Mouse (Mus musculus) layer of hippocampus, adult 2 months (tissue): ENCODE measurements around the gene Capn1. TPM values are rescaled to one million over a fixed set of nuclear protein-coding genes. Genes with fewer than 3 reads are reported as not detected.

Source experiments
- DNase-seq, 2 experiments: peaks; one replicate each; pipeline ENCODE4 v3.0.0; 2022; ENCODE audit warnings: low spot score in 2 of 2
- H3K27ac ChIP-seq: fragments of 200-600 bp; 2 replicates; pipeline ENCODE4 v1.8.1; 2022
- H3K4me3 ChIP-seq: fragments of 200-600 bp; 2 replicates; pipeline ENCODE4 v1.8.1; 2022; ENCODE audit warnings: mild to moderate bottlenecking
- CTCF ChIP-seq: fragments of 200-600 bp; conservative IDR thresholded peaks from 2 replicates; pipeline ENCODE4 v1.8.1; 2022; ENCODE audit warnings: antibody characterized with exemption, mild to moderate bottlenecking, moderate library complexity
- microRNA-seq, 2 experiments: library from miRNA; unstranded; fragments of <30 nt; microRNA quantifications; one replicate each; pipeline ENCODE4 v1.2.0; 2021
- total RNA-seq, 2 experiments: library from RNA; stranded (reverse); gene quantifications; 2 replicates each; pipeline ENCODE4 v1.2.3; 2021

Capn1 gene
- total RNA-seq, 2 experiments from 2014 or later, result 28.2 to 29.9 TPM

DNA sequence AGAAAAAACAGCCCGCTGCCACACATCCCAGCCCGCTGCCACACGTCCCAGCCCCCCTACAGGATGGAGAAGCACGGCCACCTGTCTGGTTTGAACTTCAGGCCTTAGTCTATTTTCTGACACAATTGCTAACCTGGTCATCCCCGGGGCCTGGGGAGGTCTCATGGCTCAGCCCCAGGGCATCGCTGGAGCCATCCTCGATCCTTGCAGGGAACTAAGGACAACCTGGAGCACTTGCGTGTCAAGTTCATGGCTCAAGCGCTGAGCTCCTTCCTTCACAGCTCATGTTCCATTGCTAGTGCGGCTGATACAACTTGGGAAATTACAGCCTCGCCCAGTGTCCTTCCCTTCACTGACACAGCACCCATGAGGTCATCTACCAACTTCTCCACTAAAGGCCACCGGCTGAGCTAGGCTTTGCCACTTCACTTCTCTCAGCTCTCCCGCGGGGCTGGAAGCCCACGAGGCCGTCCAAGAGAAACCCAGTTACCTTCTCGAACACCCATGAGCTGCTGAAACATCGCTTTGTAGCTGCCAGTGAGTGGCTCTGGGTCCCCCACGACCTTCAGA, 62.4 kb downstream of the Capn1 start:
- no peak overlapping the region for H3K4me3 ChIP-seq
- DNase-seq, result no peak
- TF ChIP-seq CTCF, result no peak
- H3K27ac ChIP-seq, result no peak overlapping the region

- no peak for DNase-seq
- Histone ChIP-seq H3K4me3 (no peak overlapping the region), H3K27ac (peak overlapping the region; percentile 44; the same call in 1 of the 2 replicates)
- TF ChIP-seq CTCF, result no peak
Observed at GRCm38 (mm10) chr19:5952071-5952691, 63.5 kb downstream of the Capn1 start.

DNA sequence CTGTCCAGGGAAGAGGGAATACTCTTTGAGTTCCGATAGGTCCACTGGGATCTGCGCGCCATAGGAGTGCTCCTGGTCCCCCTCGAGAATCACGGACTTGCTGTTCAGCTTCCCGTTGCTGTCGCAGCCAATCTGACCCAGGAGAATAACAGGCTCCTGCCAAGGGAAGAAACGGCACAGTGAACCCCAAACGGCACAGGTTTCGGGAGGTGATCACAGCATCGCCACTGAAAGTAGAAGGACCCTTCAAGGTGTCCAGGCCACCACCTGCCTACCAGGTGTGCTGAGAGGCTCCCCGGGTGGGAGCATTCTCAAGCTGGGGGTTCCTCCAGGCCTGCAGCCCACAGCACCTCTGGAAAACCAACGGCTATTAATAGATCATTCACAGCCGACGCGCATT, 64.1 kb downstream of the Capn1 start:
- Histone ChIP-seq H3K4me3 (no peak overlapping the region), H3K27ac (no peak overlapping the region)
- DNase-seq, result no peak
- TF ChIP-seq CTCF, result no peak

DNA sequence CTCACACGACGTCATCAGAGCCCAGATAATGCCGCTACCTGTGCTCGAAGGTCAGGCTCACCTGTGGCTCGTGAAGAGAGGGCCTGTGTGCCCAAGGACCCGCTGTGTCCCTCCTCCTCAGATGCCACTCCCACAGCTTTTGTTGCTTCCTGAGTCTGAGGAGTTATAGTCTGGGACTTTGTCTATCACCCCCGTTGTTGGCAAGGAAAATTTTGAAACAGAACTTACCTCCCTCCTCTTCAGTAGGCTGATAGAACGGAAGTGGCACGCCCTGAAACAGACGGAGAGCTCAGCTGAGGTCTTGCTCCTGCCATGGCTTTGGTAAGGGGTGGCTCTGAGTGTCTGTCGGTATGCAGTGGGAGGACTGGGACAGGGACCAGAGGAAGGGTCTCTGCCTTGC, 65.5 kb downstream of the Capn1 start:
- no peak for TF ChIP-seq CTCF

GRCm38 (mm10) chr19:5945891-5946290, 69.8 kb downstream of the Capn1 start:
- peak overlapping the region; percentile 83 for H3K27ac ChIP-seq
- no peak for DNase-seq
- no peak overlapping the region for H3K4me3 ChIP-seq
- no peak for TF ChIP-seq CTCF

More for the DNA sequence above, 65.5 kb downstream of the Capn1 start:
- no peak for DNase-seq
- H3K27ac ChIP-seq, result no peak overlapping the region
- no peak overlapping the region for H3K4me3 ChIP-seq

DNA sequence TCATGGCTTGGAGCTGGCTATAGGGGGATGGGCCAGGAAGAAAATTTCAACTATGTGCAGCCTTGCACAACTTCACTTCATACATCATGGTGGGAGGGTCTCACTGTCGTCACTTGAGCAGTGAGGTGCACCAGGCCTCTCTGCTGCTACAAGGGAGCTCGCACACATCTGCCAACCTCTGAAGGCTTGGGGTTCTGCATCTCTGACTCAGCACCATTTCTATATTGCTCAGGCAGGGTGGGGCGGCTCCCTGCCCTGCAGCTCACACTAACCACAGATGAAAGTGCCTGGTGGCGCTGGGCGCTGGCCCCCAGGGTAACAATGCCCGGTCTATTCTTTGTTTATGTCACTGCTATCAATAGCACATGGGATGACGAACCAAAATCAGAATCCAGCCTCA, 70.7 kb downstream of the Capn1 start:
- Histone ChIP-seq H3K27ac (peak overlapping the region; percentile 83), H3K4me3 (no peak overlapping the region)
- peak in 1 of 2 experiments; percentile 15 for DNase-seq
- no peak for TF ChIP-seq CTCF

- peak overlapping the region; percentile 77 for H3K27ac ChIP-seq
- TF ChIP-seq CTCF, result no peak
Observed at GRCm38 (mm10) chr19:5944145-5944544, 71.6 kb downstream of the Capn1 start.

DNA sequence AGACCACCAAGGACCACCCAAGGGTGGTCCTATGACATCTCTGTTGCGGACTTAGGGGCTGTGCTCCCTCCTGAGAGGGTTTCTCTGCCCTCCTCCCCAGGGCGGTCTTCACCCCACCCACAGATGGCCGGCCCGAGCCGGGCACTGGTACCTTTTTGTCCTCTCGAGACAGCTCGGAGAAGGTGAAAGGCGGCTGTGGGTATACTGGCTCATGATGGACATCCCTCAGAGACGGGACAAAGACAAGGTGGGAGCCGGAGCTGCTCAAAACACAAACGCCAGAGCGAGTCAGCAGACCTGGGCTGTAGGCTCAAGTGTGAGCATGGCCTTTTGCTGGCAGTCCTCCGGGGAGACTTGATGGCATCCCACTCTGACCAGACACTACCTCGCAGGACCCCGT, 72.3 kb downstream of the Capn1 start:
- no peak for TF ChIP-seq CTCF
- DNase-seq, result no peak
- Histone ChIP-seq H3K4me3 (no peak overlapping the region), H3K27ac (peak overlapping the region; percentile 39; the same call in 1 of the 2 replicates)

More at GRCm38 (mm10) chr19:5944145-5944544, 71.6 kb downstream of the Capn1 start:
- DNase-seq, result no peak
- no peak overlapping the region for H3K4me3 ChIP-seq

- no peak for DNase-seq
- Histone ChIP-seq H3K4me3 (no peak overlapping the region), H3K27ac (peak overlapping the region; percentile 39; the same call in 1 of the 2 replicates)
- TF ChIP-seq CTCF, result no peak
Observed at GRCm38 (mm10) chr19:5942581-5942980, 73.1 kb downstream of the Capn1 start.

GRCm38 (mm10) chr19:5940656-5941055, 75.0 kb downstream of the Capn1 start:
- TF ChIP-seq CTCF, result no peak
- H3K4me3 ChIP-seq, result no peak overlapping the region
- H3K27ac ChIP-seq, result no peak overlapping the region
- DNase-seq, result no peak

DNA sequence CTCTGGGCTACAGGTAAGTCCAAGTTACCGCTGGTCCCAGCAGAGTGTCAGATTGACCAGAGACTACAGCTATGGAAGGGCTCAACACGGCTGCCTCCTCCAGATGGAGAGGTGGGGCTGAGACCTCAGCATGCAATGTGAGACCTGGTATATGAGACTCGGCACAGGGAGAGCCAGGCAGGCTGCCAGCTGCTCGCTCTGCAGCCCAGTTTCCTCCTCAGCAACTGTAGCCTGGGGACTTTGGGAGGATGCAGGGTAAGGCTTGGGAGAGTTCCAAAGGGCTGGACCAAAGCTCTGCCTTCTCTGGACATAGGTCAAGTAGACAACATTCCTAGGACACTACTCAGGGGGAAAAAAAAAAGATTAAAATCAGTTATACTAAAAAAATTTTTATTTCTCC, 75.5 kb downstream of the Capn1 start:
- no peak for TF ChIP-seq CTCF
- H3K27ac ChIP-seq, result peak overlapping the region; percentile 39; the same call in 1 of the 2 replicates
- no peak for DNase-seq
- H3K4me3 ChIP-seq, result no peak overlapping the region

DNA sequence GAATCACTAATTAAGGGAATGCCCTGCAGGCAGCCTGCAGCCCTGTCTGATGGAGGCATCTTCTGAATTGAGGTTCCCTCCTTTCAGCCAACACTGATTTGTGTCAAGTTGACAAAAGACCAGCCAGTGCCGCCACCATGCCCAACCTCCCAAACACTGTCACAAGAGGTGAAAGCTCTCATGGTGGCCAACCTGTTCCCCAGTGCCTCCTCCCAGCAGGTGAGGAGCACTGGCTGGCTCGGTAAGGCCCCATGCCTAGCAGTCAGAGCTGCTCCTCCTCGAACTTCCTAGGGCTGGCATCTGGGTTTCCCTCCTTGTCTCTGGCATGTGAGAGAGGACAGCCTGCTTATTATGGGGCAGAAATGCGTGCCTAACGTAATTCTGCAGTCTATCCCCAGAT, 76.0 kb downstream of the Capn1 start:
- no peak for DNase-seq
- Histone ChIP-seq H3K27ac (peak overlapping the region; percentile 39; the same call in 1 of the 2 replicates), H3K4me3 (no peak overlapping the region)
- no peak for TF ChIP-seq CTCF

Small RNA genes lying within 50 kb of the gene (microRNA-seq; reads per million reads assigned to microRNA genes)
- gene Mir6988, result 1.6 to 4.4 reads per million in 2 experiments

Other genes with a start within 250 kb of the Capn1 start
- gene Scyl1, start 244.5 kb downstream of the Capn1 start, total RNA-seq, result 10 to 100 TPM; 74.1 to 80.9 TPM
- 10 to 100 TPM in 1 of 2 experiments, 1 to 10 TPM in 1; 9.5 to 10.6 TPM for gene Frmd8, start 140.6 kb downstream of the Capn1 start, total RNA-seq
- gene Slc25a45, start 138.1 kb downstream of the Capn1 start, total RNA-seq, result 1 to 10 TPM; 3.5 to 3.6 TPM
- 1 to 10 TPM; 2.5 to 3.2 TPM for gene Tigd3, start 121.7 kb downstream of the Capn1 start, total RNA-seq
- gene Dpf2, start 102.9 kb downstream of the Capn1 start, total RNA-seq, result 10 to 100 TPM; 94.1 to 95.3 TPM
- 1 to 10 TPM; 3.4 to 3.8 TPM for gene Cdc42ep2, start 91.1 kb downstream of the Capn1 start, total RNA-seq
- gene Pola2, start 51.7 kb downstream of the Capn1 start, total RNA-seq, result 1 to 10 TPM; 6.2 to 6.6 TPM
- not detected for gene Slc22a20, start 29.8 kb downstream of the Capn1 start, total RNA-seq
- gene Syvn1, start 30.7 kb upstream of the Capn1 start, total RNA-seq, result 10 to 100 TPM; 42.0 to 45.1 TPM
- 10 to 100 TPM; 42.8 to 49.6 TPM for gene Mrpl49, start 41.9 kb upstream of the Capn1 start, total RNA-seq
- gene Fau, start 41.9 kb upstream of the Capn1 start, total RNA-seq, result 100 to 1,000 TPM; 676 to 714 TPM
- gene Znhit2, start 45.3 kb upstream of the Capn1 start, total RNA-seq, result 10 to 100 TPM; 39.0 to 42.5 TPM
- 10 to 100 TPM; 25.3 to 26.0 TPM for gene Tm7sf2, start 52.5 kb upstream of the Capn1 start, total RNA-seq
- 100 to 1,000 TPM in 1 of 2 experiments, 10 to 100 TPM in 1; 96.5 to 103 TPM for gene Vps51, start 61.3 kb upstream of the Capn1 start, total RNA-seq
- not detected for gene Tmem262, start 64.1 kb upstream of the Capn1 start, total RNA-seq
- not detected for gene Gm28374, start 66.4 kb upstream of the Capn1 start, total RNA-seq
- gene Zfpl1, start 69.1 kb upstream of the Capn1 start, total RNA-seq, result 10 to 100 TPM; 40.1 to 44.0 TPM
- under 1 TPM; 0.23 to 0.27 TPM for gene Cdca5, start 69.1 kb upstream of the Capn1 start, total RNA-seq
- gene AC131692.1, start 78.5 kb upstream of the Capn1 start, total RNA-seq, result not detected
- under 1 TPM in 1 of 2 experiments, not detected in 1; 0.17 TPM for gene Naaladl1, start 89.9 kb upstream of the Capn1 start, total RNA-seq
- gene Sac3d1, start 102.8 kb upstream of the Capn1 start, total RNA-seq, result 10 to 100 TPM; 14.0 to 15.0 TPM
- 10 to 100 TPM; 43.5 to 46.0 TPM for gene Snx15, start 112.4 kb upstream of the Capn1 start, total RNA-seq
- under 1 TPM in 1 of 2 experiments, not detected in 1; 0.29 TPM for gene Batf2, start 125.1 kb upstream of the Capn1 start, total RNA-seq
- 10 to 100 TPM; 72.1 to 76.9 TPM for gene Arl2, start 125.7 kb upstream of the Capn1 start, total RNA-seq
- not detected for gene Majin, start 168.5 kb upstream of the Capn1 start, total RNA-seq
- not detected for gene Gpha2, start 210.5 kb upstream of the Capn1 start, total RNA-seq
- 100 to 1,000 TPM; 127 to 137 TPM for gene Ppp2r5b, start 220.0 kb upstream of the Capn1 start, total RNA-seq
- 10 to 100 TPM; 32.5 to 39.0 TPM for gene Atg2a, start 225.8 kb upstream of the Capn1 start, total RNA-seq